Mouse (Mus musculus) heart, embryonic 13.5 days (tissue): ENCODE measurements around the gene Sstr5. TPM values are rescaled to one million over a fixed set of nuclear protein-coding genes. Genes with fewer than 3 reads are reported as not detected.
A peak's percentile ranks its signal among the peaks of the same experiment; 100 is the strongest.

Experiments
- ATAC-seq: fragments of 200-750 bp; cut with Nextera tagmentation; 2 replicates; pipeline ENCODE4 v1.8.0; 2017; ENCODE audit warnings: moderate TSS enrichment; ENCODE audit not compliant: insufficient number of reproducible peaks, low FRiP score, low TSS enrichment; ENCODE audit errors: extremely low read depth
- H3K27ac ChIP-seq: fragments of 300-500 bp; sonication (generic); replicated peaks from 2 replicates; pipeline ENCODE4 v1.5.1; 2015; ENCODE audit warnings: moderate library complexity, mild to moderate bottlenecking, inconsistent platforms
- H3K27me3 ChIP-seq: fragments of 300-500 bp; sonication (generic); replicated peaks from 2 replicates; pipeline ENCODE4 v1.6.1; 2015; ENCODE audit warnings: mild to moderate bottlenecking, inconsistent platforms
- H3K36me3 ChIP-seq: fragments of 300-500 bp; sonication (generic); 2 replicates; pipeline ENCODE4 v1.6.1; 2015; ENCODE audit warnings: mild to moderate bottlenecking, inconsistent platforms
- H3K4me1 ChIP-seq: fragments of 300-500 bp; sonication (generic); 2 replicates; pipeline ENCODE4 v1.6.1; 2015; ENCODE audit warnings: inconsistent platforms
- H3K4me2 ChIP-seq: fragments of 300-500 bp; sonication (generic); 2 replicates; pipeline ENCODE4 v1.6.1; 2015; ENCODE audit warnings: inconsistent platforms, mild to moderate bottlenecking, moderate library complexity
- H3K4me3 ChIP-seq: fragments of 300-500 bp; sonication (generic); 2 replicates; pipeline ENCODE4 v1.5.1; 2015; ENCODE audit warnings: moderate library complexity, mild to moderate bottlenecking, inconsistent platforms
- H3K9ac ChIP-seq: fragments of 300-500 bp; sonication (generic); 2 replicates; pipeline ENCODE4 v1.6.1; 2015; ENCODE audit warnings: inconsistent platforms, mild to moderate bottlenecking, moderate library complexity
- H3K9me3 ChIP-seq: fragments of 300-500 bp; sonication (generic); 2 replicates; pipeline ENCODE4 v1.6.1; 2016; ENCODE audit warnings: inconsistent platforms
- WGBS: fragments of 180-500 bp; shearing (Covaris S2); methylation state at CpG from one replicate; pipeline ENCODE4 v1.1.7; 2015; ENCODE audit warnings: mixed read lengths; 5-methylcytosine and 5-hydroxymethylcytosine counted together
- polyA plus RNA-seq: library from polyadenylated mRNA; unstranded; fragments of >200 nt; fragmentation: Nextera tagmentation; extraction: Ambion mirVana; gene quantifications from 2 replicates; pipeline ENCODE4 v1.2.1, GENCODE M21; 2015

The Sstr5 gene
- polyA plus RNA-seq, 1 experiment from 2014 or later: 0.33 TPM

- ATAC-seq: no peak
- Histone ChIP-seq H3K9me3 (no peaks in the 10 kb centered on the region), H3K4me2 (no peak overlapping the region), H3K9ac (no peak overlapping the region), H3K27me3 (peaks cover 4% of the 10 kb centered on the region; the same call in 1 of the 2 replicates), H3K4me3 (no peak overlapping the region), H3K36me3 (no peaks in the 10 kb centered on the region), H3K27ac (no peak overlapping the region), H3K4me1 (peaks cover 10% of the 10 kb centered on the region)
- 66% methylated on average over 3 of the region's 3 CpGs for WGBS
Measured at GRCm38 (mm10) chr17:25511876-25512275, 14.8 kb upstream of the Sstr5 start.

DNA sequence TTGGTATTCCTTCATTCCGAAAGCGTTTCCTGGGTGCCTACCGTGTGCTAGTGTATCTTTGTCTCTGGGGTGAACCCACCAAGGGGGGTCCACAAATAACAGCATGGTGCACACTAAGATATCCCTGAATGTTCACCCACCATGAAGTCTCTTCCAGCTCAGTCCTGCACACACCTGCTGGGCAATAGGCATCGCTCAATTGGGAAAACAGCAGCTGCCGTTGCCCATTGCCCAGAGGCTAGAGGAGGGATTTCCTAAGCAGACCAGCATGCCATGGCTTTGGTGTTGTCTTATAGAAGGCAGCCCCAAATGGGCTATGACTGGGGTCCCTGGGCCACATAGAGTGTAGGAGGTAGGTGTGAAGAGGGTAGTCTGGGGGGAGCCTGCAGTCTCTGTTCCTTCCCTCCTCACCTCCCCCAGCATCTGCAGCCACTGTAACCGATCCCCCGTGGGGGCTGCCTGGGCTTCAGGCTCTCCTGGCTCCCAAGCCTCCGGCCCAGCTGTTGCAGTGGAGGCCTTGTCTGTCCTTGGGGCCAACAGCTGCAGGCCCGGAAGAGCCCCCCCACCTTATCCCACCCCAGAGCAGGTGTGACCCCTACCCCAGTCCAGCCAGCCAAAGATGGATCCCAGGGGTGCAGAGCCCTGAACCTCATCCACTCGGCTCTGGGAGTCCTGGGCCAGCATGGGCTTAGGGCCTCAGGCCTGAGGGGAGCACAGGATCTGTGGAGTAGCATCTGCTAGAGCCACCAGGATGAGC lies 13.2 kb upstream of the Sstr5 start:
- 73% methylated on average over 10 of the region's 10 CpGs for WGBS
- no peaks in the 10 kb centered on the region for H3K36me3 ChIP-seq
- no peak overlapping the region for H3K4me2 ChIP-seq
- H3K27ac ChIP-seq: no peak overlapping the region
- no peaks in the 10 kb centered on the region for H3K9me3 ChIP-seq
- no peaks in the 10 kb centered on the region for H3K4me1 ChIP-seq
- peaks cover 4% of the 10 kb centered on the region for H3K27me3 ChIP-seq
- no peak overlapping the region for H3K9ac ChIP-seq
- no peak for ATAC-seq
- H3K4me3 ChIP-seq: no peak overlapping the region

GRCm38 (mm10) chr17:25508860-25509577 lies 11.9 kb upstream of the Sstr5 start:
- Histone ChIP-seq H3K4me2 (no peak overlapping the region), H3K9me3 (no peaks in the 10 kb centered on the region), H3K4me3 (no peak overlapping the region), H3K4me1 (no peaks in the 10 kb centered on the region), H3K9ac (no peak overlapping the region), H3K27ac (no peak overlapping the region), H3K36me3 (no peaks in the 10 kb centered on the region), H3K27me3 (peaks cover 4% of the 10 kb centered on the region)
- no peak for ATAC-seq
- 48% methylated on average over 7 of the region's 7 CpGs for WGBS

GRCm38 (mm10) chr17:25507799-25508198 lies 10.7 kb upstream of the Sstr5 start:
- Histone ChIP-seq H3K9ac (no peak overlapping the region), H3K4me2 (no peak overlapping the region), H3K4me1 (no peaks in the 10 kb centered on the region), H3K27ac (no peak overlapping the region), H3K36me3 (no peaks in the 10 kb centered on the region), H3K4me3 (no peak overlapping the region), H3K9me3 (no peaks in the 10 kb centered on the region), H3K27me3 (peaks cover 9% of the 10 kb centered on the region)
- ATAC-seq: no peak; the same call in 1 of the 2 replicates
- 18% methylated on average over 3 of the region's 3 CpGs for WGBS

DNA sequence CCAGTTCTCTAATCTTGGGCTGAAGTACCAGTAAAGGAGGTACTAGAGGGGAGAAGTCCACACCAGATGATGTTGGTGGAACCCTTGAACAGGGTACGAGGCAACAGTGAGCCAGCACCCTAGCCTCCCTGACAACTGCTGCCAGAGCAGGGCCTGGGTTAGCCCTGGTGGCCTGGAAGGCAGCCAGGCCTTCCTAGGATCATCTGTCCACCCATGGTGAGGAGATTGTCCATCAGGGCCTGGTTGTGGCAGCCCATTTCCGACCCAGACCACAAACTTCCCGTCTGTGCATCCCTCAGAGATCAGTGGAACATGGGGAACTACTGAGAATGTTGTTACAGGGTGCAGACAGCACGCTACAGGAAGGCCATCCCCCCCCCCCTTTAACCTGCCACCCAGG lies 5.5 kb upstream of the Sstr5 start:
- Histone ChIP-seq H3K27ac (no peak overlapping the region), H3K4me3 (no peak overlapping the region), H3K36me3 (no peaks in the 10 kb centered on the region), H3K9ac (no peak overlapping the region), H3K27me3 (peaks cover 37% of the 10 kb centered on the region), H3K4me1 (peaks cover 3% of the 10 kb centered on the region; the same call in 1 of the 2 replicates), H3K9me3 (no peaks in the 10 kb centered on the region), H3K4me2 (no peak overlapping the region)
- 58% methylated on average over 4 of the region's 4 CpGs for WGBS
- ATAC-seq: no peak

GRCm38 (mm10) chr17:25482092-25482491 lies 15.0 kb downstream of the Sstr5 start:
- no peaks in the 10 kb centered on the region for H3K36me3 ChIP-seq
- no peak for ATAC-seq
- peak overlapping the region; percentile 34 for H3K27ac ChIP-seq
- peaks cover 44% of the 10 kb centered on the region for H3K4me1 ChIP-seq
- H3K27me3 ChIP-seq: peaks cover 61% of the 10 kb centered on the region
- H3K4me2 ChIP-seq: no peak overlapping the region
- H3K9ac ChIP-seq: no peak overlapping the region
- no peak overlapping the region for H3K4me3 ChIP-seq
- H3K9me3 ChIP-seq: no peaks in the 10 kb centered on the region
- 72% methylated on average over 6 of the region's 6 CpGs for WGBS

GRCm38 (mm10) chr17:25480820-25481219 lies 16.3 kb downstream of the Sstr5 start:
- Histone ChIP-seq H3K27me3 (peaks cover 66% of the 10 kb centered on the region), H3K4me3 (no peak overlapping the region), H3K4me2 (no peak overlapping the region), H3K36me3 (no peaks in the 10 kb centered on the region), H3K9me3 (no peaks in the 10 kb centered on the region), H3K9ac (no peak overlapping the region), H3K27ac (peak overlapping the region; percentile 34), H3K4me1 (peaks cover 51% of the 10 kb centered on the region)
- 29% methylated on average over 4 of the region's 4 CpGs for WGBS
- ATAC-seq: no peak

GRCm38 (mm10) chr17:25480152-25480551 lies 16.9 kb downstream of the Sstr5 start:
- H3K4me1 ChIP-seq: peaks cover 47% of the 10 kb centered on the region
- no peaks in the 10 kb centered on the region for H3K36me3 ChIP-seq
- no peak for ATAC-seq
- no peak overlapping the region for H3K9ac ChIP-seq
- H3K4me3 ChIP-seq: no peak overlapping the region
- peaks cover 67% of the 10 kb centered on the region for H3K27me3 ChIP-seq
- no peak overlapping the region for H3K4me2 ChIP-seq
- 29% methylated on average over 8 of the region's 8 CpGs for WGBS
- H3K9me3 ChIP-seq: no peaks in the 10 kb centered on the region
- peak overlapping the region; percentile 34 for H3K27ac ChIP-seq

DNA sequence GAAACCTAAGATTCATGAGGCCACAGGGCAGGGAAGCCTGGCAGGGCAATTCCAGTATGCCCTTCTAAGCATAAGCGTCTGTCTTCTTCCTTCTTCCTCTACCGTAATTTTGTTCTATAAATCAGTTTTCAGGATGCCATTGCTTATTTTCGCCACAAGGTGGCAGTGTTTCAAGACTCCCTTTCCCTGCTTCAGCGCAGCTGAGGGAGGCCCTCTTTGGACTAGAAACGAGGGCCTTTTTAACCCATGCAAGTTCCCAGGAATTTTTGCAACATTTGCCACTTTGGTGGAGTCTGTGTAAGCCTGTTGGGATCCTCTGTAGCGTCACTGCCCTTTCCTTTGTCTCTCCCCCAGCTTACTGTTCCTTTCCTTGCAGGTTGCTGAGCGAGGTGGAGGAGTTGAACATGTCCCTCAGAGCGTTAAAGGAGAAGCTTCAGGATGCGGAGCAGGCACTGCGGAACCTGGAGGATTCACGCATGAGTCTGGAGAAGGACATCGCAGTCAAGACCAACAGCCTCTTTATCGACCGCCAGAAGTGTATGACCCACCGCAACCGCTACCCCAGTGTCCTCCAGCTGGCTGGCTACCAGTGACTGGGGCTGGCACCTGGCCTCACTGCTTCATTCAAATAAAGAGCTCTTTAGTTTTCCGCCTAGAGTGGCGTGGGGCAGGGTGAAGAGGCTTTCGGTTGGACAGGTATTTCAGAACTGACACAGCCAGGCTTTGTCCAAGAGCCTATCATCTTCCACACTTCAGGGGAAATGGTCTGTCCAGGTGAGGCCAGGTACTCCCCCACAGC lies 20.9 kb downstream of the Sstr5 start:
- Histone ChIP-seq H3K4me1 (peaks cover 61% of the 10 kb centered on the region), H3K4me3 (no peak overlapping the region), H3K9ac (no peak overlapping the region), H3K27me3 (peaks cover 78% of the 10 kb centered on the region), H3K9me3 (no peaks in the 10 kb centered on the region), H3K4me2 (no peak overlapping the region), H3K36me3 (no peaks in the 10 kb centered on the region), H3K27ac (no peak overlapping the region)
- ATAC-seq: no peak
- WGBS: 34% methylated on average over 19 of the region's 19 CpGs

- H3K27me3 ChIP-seq: peaks cover 76% of the 10 kb centered on the region
- H3K4me3 ChIP-seq: peak overlapping the region; percentile 49
- peak overlapping the region; percentile 77 for H3K4me2 ChIP-seq
- no peaks in the 10 kb centered on the region for H3K9me3 ChIP-seq
- no peaks in the 10 kb centered on the region for H3K36me3 ChIP-seq
- H3K27ac ChIP-seq: no peak overlapping the region
- peaks cover 55% of the 10 kb centered on the region for H3K4me1 ChIP-seq
- H3K9ac ChIP-seq: peak overlapping the region; percentile 71
- 0 out of 2 replicates have a peak, but pooled peaks have one; percentile 16 for ATAC-seq
- 2% methylated on average over 38 of the region's 38 CpGs for WGBS
Measured at GRCm38 (mm10) chr17:25474330-25475077, 22.6 kb downstream of the Sstr5 start.

GRCm38 (mm10) chr17:25472044-25472443 lies 25.0 kb downstream of the Sstr5 start:
- Histone ChIP-seq H3K4me2 (peak overlapping the region; percentile 61), H3K27me3 (peaks cover 53% of the 10 kb centered on the region), H3K4me3 (peak overlapping the region; percentile 24), H3K27ac (no peak overlapping the region), H3K4me1 (peaks cover 74% of the 10 kb centered on the region), H3K36me3 (no peaks in the 10 kb centered on the region), H3K9ac (no peak overlapping the region), H3K9me3 (no peaks in the 10 kb centered on the region)
- 24% methylated on average over 14 of the region's 14 CpGs for WGBS
- ATAC-seq: no peak
